Mouse (Mus musculus) kidney, embryonic 16.5 days (tissue): ENCODE results near the gene Gm10778. TPM values are rescaled to one million over a fixed set of nuclear protein-coding genes. Genes with fewer than 3 reads are reported as not detected.
"Not testable (repeated sequence)": the region's sequence is repeated elsewhere in the genome, so short reads cannot be mapped to it uniquely, and the experiment has no call there.

Experiments
- ATAC-seq: fragments of 200-750 bp; cut with Nextera tagmentation; 2 replicates; pipeline ENCODE4 v1.8.0; 2017; ENCODE audit warnings: moderate TSS enrichment; ENCODE audit not compliant: low FRiP score, low TSS enrichment
- H3K27ac ChIP-seq: fragments of 300-500 bp; sonication (generic); 2 replicates; pipeline ENCODE4 v1.5.1; 2014; ENCODE audit warnings: low read length
- H3K27me3 ChIP-seq: fragments of 300-500 bp; sonication (generic); 2 replicates; pipeline ENCODE4 v1.6.1; 2014; ENCODE audit warnings: low read length, control low read depth, mixed read lengths; ENCODE audit not compliant: insufficient read depth
- H3K36me3 ChIP-seq: fragments of 300-500 bp; sonication (generic); 2 replicates; pipeline ENCODE4 v1.6.1; 2014; ENCODE audit warnings: low read length, control low read depth, mixed read lengths; ENCODE audit not compliant: insufficient read depth
- H3K4me1 ChIP-seq: fragments of 300-500 bp; sonication (generic); 2 replicates; pipeline ENCODE4 v1.6.1; 2014; ENCODE audit warnings: low read length, control low read depth, mixed read lengths; ENCODE audit not compliant: insufficient read depth
- H3K4me2 ChIP-seq: fragments of 300-500 bp; sonication (generic); replicated peaks from 2 replicates; pipeline ENCODE4 v1.6.1; 2014; ENCODE audit warnings: low read depth, low read length
- H3K4me3 ChIP-seq: fragments of 300-500 bp; sonication (generic); 2 replicates; pipeline ENCODE4 v1.5.1; 2014; ENCODE audit warnings: mild to moderate bottlenecking, low read length
- H3K9ac ChIP-seq: fragments of 300-500 bp; sonication (generic); replicated peaks from 2 replicates; pipeline ENCODE4 v1.6.1; 2014; ENCODE audit warnings: low read length
- H3K9me3 ChIP-seq: fragments of 300-500 bp; sonication (generic); 2 replicates; pipeline ENCODE4 v1.6.1; 2016; ENCODE audit warnings: low read length, control low read depth
- WGBS: fragments of 180-500 bp; shearing (Covaris S2); extraction: QIAGEN DNeasy Blood & Tissue Kit; methylation state at CpG from one replicate; pipeline ENCODE4 v1.1.7; 2014; 5-methylcytosine and 5-hydroxymethylcytosine counted together
- polyA plus RNA-seq: library from polyadenylated mRNA; unstranded; fragments of >200 nt; fragmentation: Nextera tagmentation; extraction: Ambion mirVana; gene quantifications from 2 replicates; pipeline ENCODE4 v1.2.1, GENCODE M21; 2015

Gm10778 gene
- polyA plus RNA-seq, 1 experiment from 2014 or later, result 6.3 TPM

- 19% methylated on average over 24 of the region's 24 CpGs for WGBS
- Histone ChIP-seq H3K9ac (peak overlapping the region; percentile 97), H3K4me3 (peak overlapping the region; percentile 75), H3K9me3 (no peaks in the 10 kb centered on the region), H3K4me1 (peaks cover 14% of the 10 kb centered on the region), H3K27ac (peak overlapping the region; percentile 98), H3K27me3 (no peaks in the 10 kb centered on the region), H3K4me2 (peak overlapping the region; percentile 88), H3K36me3 (no peaks in the 10 kb centered on the region)
- peak; percentile 60 for ATAC-seq
Observed at GRCm38 (mm10) chr10:81642648-81643448, 6.0 kb upstream of the Gm10778 start.

GRCm38 (mm10) chr10:81643449-81644055 is 5.3 kb upstream of the Gm10778 start:
- peak; percentile 91 for ATAC-seq
- peaks cover 14% of the 10 kb centered on the region for H3K4me1 ChIP-seq
- no peaks in the 10 kb centered on the region for H3K36me3 ChIP-seq
- under 1% methylated on average over 75 of the region's 75 CpGs for WGBS
- H3K9me3 ChIP-seq, result no peaks in the 10 kb centered on the region
- peak overlapping the region; percentile 75 for H3K4me3 ChIP-seq
- peak overlapping the region; percentile 97 for H3K9ac ChIP-seq
- peak overlapping the region; percentile 88 for H3K4me2 ChIP-seq
- H3K27ac ChIP-seq, result peak overlapping the region; percentile 98
- H3K27me3 ChIP-seq, result no peaks in the 10 kb centered on the region

GRCm38 (mm10) chr10:81644162-81644561 is 4.7 kb upstream of the Gm10778 start:
- Histone ChIP-seq H3K27me3 (no peaks in the 10 kb centered on the region), H3K4me2 (peak overlapping the region; percentile 88), H3K36me3 (no peaks in the 10 kb centered on the region), H3K4me3 (peak overlapping the region; percentile 75), H3K4me1 (peaks cover 14% of the 10 kb centered on the region), H3K9ac (peak overlapping the region; percentile 97), H3K27ac (peak overlapping the region; percentile 98), H3K9me3 (no peaks in the 10 kb centered on the region)
- 56% methylated on average over 2 of the region's 2 CpGs for WGBS
- no peak for ATAC-seq

DNA sequence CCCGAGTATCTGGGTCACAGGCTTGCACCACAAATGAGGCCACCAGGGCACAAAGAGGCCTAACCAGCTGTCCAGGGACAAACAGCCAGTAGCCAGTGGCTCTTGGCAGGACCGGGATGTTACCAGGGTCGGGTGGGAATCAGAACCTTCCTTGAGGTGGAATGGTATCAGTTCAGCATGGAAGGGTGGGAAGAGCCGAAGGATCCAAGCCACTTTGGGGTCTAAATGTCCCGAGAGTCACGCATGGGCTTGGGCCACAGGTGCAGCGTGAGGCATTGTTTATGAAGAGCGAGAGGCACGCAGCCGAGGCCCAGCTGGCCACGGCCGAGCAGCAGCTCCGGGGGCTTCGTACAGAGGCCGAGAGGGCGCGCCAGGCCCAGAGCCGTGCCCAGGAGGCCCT is 4.1 kb upstream of the Gm10778 start:
- Histone ChIP-seq H3K27me3 (no peaks in the 10 kb centered on the region), H3K4me3 (no peak overlapping the region), H3K9me3 (no peaks in the 10 kb centered on the region), H3K36me3 (no peaks in the 10 kb centered on the region), H3K4me2 (no peak overlapping the region), H3K9ac (no peak overlapping the region), H3K27ac (no peak overlapping the region), H3K4me1 (peaks cover 14% of the 10 kb centered on the region)
- WGBS, result 89% methylated on average over 18 of the region's 18 CpGs
- no peak for ATAC-seq

- Histone ChIP-seq H3K4me1 (peaks cover 17% of the 10 kb centered on the region), H3K27ac (no peak overlapping the region), H3K36me3 (peaks cover 2% of the 10 kb centered on the region; the same call in 1 of the 2 replicates), H3K4me3 (no peak overlapping the region), H3K9ac (no peak overlapping the region), H3K9me3 (no peaks in the 10 kb centered on the region), H3K27me3 (no peaks in the 10 kb centered on the region), H3K4me2 (no peak overlapping the region)
- no peak for ATAC-seq
- 91% methylated on average over 4 of the region's 4 CpGs for WGBS
Observed at GRCm38 (mm10) chr10:81645391-81645790, 3.5 kb upstream of the Gm10778 start.

DNA sequence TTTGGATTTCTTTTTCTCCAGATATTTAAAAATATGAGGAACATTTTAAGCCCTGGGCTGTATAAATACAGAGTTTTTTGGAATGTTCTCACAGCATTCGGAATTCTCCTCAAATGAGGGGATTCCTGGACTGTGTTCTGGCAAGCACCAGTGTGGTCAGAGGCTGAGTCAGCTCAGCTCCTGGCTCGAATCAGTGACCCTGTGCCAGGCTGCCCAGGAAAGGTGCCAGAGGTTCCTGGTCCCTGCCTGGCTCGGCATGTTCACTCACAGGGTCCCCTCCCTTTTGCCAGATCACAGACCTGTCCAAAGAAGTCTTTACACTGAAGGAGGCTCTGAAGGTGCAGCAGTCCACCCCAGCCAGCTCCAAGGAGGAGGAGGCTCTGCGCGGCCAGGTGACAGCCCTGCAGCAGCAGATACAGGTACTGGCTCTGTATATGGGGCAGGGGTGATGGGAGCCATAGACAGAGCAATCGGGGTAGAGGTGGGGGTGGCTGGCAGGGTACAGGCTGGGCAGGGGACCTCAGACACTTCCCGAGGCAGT is 2.8 kb upstream of the Gm10778 start:
- Histone ChIP-seq H3K4me1 (peaks cover 17% of the 10 kb centered on the region), H3K9me3 (peaks cover 6% of the 10 kb centered on the region; the same call in 1 of the 2 replicates), H3K9ac (no peak overlapping the region), H3K27me3 (no peaks in the 10 kb centered on the region), H3K4me2 (no peak overlapping the region), H3K4me3 (no peak overlapping the region), H3K36me3 (peaks cover 9% of the 10 kb centered on the region), H3K27ac (no peak overlapping the region)
- ATAC-seq, result no peak
- 85% methylated on average over 7 of the region's 7 CpGs for WGBS

- H3K27me3 ChIP-seq, result no peaks in the 10 kb centered on the region
- peaks cover 65% of the 10 kb centered on the region for H3K9me3 ChIP-seq
- no peak overlapping the region for H3K4me3 ChIP-seq
- no peak overlapping the region for H3K9ac ChIP-seq
- WGBS, result 96% methylated on average over 10 of the region's 10 CpGs
- H3K4me2 ChIP-seq, result no peak overlapping the region
- peaks cover 58% of the 10 kb centered on the region for H3K36me3 ChIP-seq
- no peak overlapping the region for H3K27ac ChIP-seq
- ATAC-seq, result no peak
- H3K4me1 ChIP-seq, result no peaks in the 10 kb centered on the region; the same call in 1 of the 2 replicates
Observed at GRCm38 (mm10) chr10:81655178-81655577, 6.3 kb downstream of the Gm10778 start.

DNA sequence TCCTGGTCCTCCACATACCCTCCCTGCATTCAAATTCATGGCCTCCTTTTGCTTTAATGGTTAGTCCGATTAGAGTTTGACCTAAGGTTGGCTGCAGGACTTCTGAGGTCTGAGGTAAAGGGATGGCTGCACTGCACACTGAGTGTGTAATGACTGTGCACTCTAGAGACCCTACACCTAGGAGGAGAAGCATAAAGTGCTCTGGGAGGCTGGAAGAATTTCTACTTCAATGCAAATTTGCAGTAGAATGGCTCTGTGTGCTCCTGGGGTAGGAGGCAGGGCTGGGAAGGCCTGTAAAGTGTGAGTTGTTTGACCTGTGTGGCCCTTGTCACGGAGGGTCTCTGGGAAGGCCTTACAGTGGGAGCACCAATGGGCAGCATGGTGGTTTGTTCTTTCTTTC is 7.3 kb downstream of the Gm10778 start:
- Histone ChIP-seq H3K27me3 (no peaks in the 10 kb centered on the region), H3K4me3 (no peak overlapping the region), H3K36me3 (peaks cover 49% of the 10 kb centered on the region), H3K4me2 (no peak overlapping the region), H3K9me3 (peaks cover 62% of the 10 kb centered on the region), H3K27ac (no peak overlapping the region), H3K9ac (no peak overlapping the region), H3K4me1 (no peaks in the 10 kb centered on the region)
- 94% methylated on average over 2 of the region's 2 CpGs for WGBS
- no peak for ATAC-seq

- H3K27me3 ChIP-seq, H3K27ac ChIP-seq, H3K9me3 ChIP-seq, ATAC-seq, H3K4me1 ChIP-seq, H3K9ac ChIP-seq, H3K4me2 ChIP-seq, H3K36me3 ChIP-seq, H3K4me3 ChIP-seq: not testable (repeated sequence)
- no CpG with 5 or more reads among the region's 18 CpGs for WGBS
Observed at GRCm38 (mm10) chr10:81687114-81687513, 38.3 kb downstream of the Gm10778 start.
